Mouse (Mus musculus) heart, embryonic 15.5 days (tissue): ENCODE results near the gene Zfp385b. TPM values are rescaled to one million over a fixed set of nuclear protein-coding genes. Genes with fewer than 3 reads are reported as not detected.

Experiments used
- ATAC-seq: fragments of 200-750 bp; cut with Nextera tagmentation; replicated peaks from 2 replicates; pipeline ENCODE4 v1.8.0; 2017; ENCODE audit warnings: low read depth, moderate TSS enrichment; ENCODE audit not compliant: insufficient number of reproducible peaks, insufficient read depth, low FRiP score
- H3K27ac ChIP-seq: fragments of 300-500 bp; sonication (generic); 2 replicates; pipeline ENCODE4 v1.5.1; 2015; ENCODE audit warnings: mild to moderate bottlenecking, inconsistent platforms
- H3K27me3 ChIP-seq: fragments of 300-500 bp; sonication (generic); 2 replicates; pipeline ENCODE4 v1.6.1; 2015; ENCODE audit warnings: inconsistent platforms
- H3K36me3 ChIP-seq: fragments of 300-500 bp; sonication (generic); 2 replicates; pipeline ENCODE4 v1.6.1; 2015; ENCODE audit warnings: mild to moderate bottlenecking, inconsistent platforms
- H3K4me1 ChIP-seq: fragments of 300-500 bp; sonication (generic); replicated peaks from 2 replicates; pipeline ENCODE4 v1.6.1; 2015; ENCODE audit warnings: inconsistent platforms
- H3K4me2 ChIP-seq: fragments of 300-500 bp; sonication (generic); 2 replicates; pipeline ENCODE4 v1.6.1; 2015; ENCODE audit warnings: inconsistent platforms, mild to moderate bottlenecking, moderate library complexity
- H3K4me3 ChIP-seq: fragments of 300-500 bp; sonication (generic); 2 replicates; pipeline ENCODE4 v1.5.1; 2015; ENCODE audit warnings: mild to moderate bottlenecking, inconsistent platforms
- H3K9ac ChIP-seq: fragments of 300-500 bp; sonication (generic); 2 replicates; pipeline ENCODE4 v1.6.1; 2015; ENCODE audit warnings: mild to moderate bottlenecking, inconsistent platforms
- H3K9me3 ChIP-seq: fragments of 300-500 bp; sonication (generic); replicated peaks from 2 replicates; pipeline ENCODE4 v1.6.1; 2016; ENCODE audit warnings: inconsistent platforms
- WGBS: fragments of 180-500 bp; shearing (Covaris S2); methylation state at CpG from one replicate; pipeline ENCODE4 v1.1.7; 2015; ENCODE audit warnings: mixed read lengths; 5-methylcytosine and 5-hydroxymethylcytosine counted together
- polyA plus RNA-seq: library from polyadenylated mRNA; unstranded; fragments of >200 nt; fragmentation: Nextera tagmentation; extraction: Ambion mirVana; gene quantifications from 2 replicates; pipeline ENCODE4 v1.2.1, GENCODE M21; 2015

Zfp385b gene
- polyA plus RNA-seq, 1 experiment from 2014 or later = 3.8 TPM

DNA sequence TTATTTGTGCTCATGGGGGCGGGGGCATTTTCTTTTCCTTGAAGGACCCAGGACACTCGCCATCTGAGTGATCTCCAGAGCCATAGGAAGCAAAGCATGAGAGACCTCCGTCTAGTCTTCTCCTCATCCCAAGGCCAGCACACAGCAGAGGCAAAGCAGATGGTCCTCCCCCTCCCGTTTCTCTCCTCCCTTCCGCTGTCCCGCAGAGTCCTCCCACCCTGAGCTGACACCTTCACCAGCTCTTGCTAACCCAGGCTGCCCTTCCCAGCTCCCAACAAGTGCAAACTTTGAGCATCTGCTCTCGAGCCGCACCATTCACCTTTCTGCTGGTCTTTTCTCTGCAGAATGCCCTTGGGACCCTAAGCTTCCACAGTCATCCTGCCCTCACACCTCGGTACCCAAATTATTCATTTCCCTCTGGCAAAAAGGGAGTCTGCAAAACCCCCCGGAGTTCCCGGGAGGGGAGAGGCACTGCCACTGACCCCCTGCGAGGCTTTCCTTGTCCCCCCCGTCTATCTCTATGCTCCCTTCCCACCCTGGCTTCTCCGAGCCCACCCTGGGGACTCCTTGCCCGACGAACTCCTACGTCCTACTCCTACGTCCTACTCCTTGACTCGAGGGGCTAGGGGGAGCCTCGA lies 3.5 kb downstream of the Zfp385b start:
- Histone ChIP-seq H3K36me3 (no peaks in the 10 kb centered on the region), H3K9me3 (no peaks in the 10 kb centered on the region), H3K27me3 (peaks cover 36% of the 10 kb centered on the region), H3K4me3 (peak overlapping the region; percentile 68), H3K4me1 (peaks cover 14% of the 10 kb centered on the region), H3K9ac (peak overlapping the region; percentile 56), H3K4me2 (peak overlapping the region; percentile 100), H3K27ac (no peak overlapping the region)
- WGBS = 3% methylated on average over 20 of the region's 20 CpGs
- no peak; the same call in 1 of the 2 replicates for ATAC-seq

DNA sequence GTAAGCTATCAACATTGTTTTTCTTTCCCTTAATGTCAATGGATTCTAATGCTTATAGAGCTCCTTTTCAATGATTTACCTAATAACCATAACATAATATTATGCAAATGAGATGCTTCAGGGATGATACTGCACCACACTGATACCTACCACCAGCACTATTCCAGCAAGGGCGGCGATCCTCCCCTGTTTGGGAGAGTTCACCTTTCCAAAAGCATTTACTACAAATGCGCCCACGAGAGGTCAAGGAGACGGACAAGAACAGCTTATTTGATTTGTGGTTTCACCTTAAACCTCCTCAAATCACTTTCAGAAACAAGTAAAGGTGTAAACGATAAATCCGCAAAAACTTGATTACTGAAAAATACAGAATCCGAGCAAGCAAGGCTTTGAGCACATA lies 4.5 kb downstream of the Zfp385b start:
- Histone ChIP-seq H3K9me3 (no peaks in the 10 kb centered on the region), H3K4me1 (peaks cover 14% of the 10 kb centered on the region), H3K9ac (no peak overlapping the region), H3K4me3 (no peak overlapping the region), H3K36me3 (no peaks in the 10 kb centered on the region), H3K27ac (no peak overlapping the region), H3K4me2 (no peak overlapping the region), H3K27me3 (peaks cover 36% of the 10 kb centered on the region)
- no peak for ATAC-seq
- 86% methylated on average over 8 of the region's 8 CpGs for WGBS

- peaks cover 34% of the 10 kb centered on the region for H3K27me3 ChIP-seq
- H3K4me2 ChIP-seq = no peak overlapping the region
- no peak overlapping the region for H3K4me3 ChIP-seq
- H3K27ac ChIP-seq = no peak overlapping the region
- peaks cover 14% of the 10 kb centered on the region for H3K4me1 ChIP-seq
- H3K36me3 ChIP-seq = no peaks in the 10 kb centered on the region
- no peaks in the 10 kb centered on the region for H3K9me3 ChIP-seq
- WGBS = 64% methylated on average over 3 of the region's 3 CpGs
- no peak overlapping the region for H3K9ac ChIP-seq
- no peak for ATAC-seq
Observed at GRCm38 (mm10) chr2:77813029-77813428, 6.4 kb downstream of the Zfp385b start.

DNA sequence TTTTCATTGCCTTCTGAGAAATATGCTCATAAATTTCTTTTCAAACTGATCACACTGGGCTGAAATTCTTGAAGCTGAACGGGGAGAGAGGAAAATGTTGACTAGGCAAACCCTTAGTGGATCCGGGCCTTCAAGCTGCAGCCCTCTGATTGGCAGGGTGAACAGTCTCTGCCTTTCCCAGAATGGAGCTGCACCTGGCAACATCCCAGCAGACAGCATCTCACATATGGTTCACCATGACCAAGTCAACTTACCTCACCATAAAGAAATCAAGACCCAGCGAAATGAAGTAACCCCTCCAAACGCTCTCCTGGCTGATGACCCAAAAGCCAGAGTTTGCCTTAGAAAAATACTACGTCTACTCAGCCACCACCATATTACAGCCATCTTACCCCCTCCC lies 8.7 kb downstream of the Zfp385b start:
- H3K27ac ChIP-seq = no peak overlapping the region
- H3K4me3 ChIP-seq = no peak overlapping the region
- no peaks in the 10 kb centered on the region for H3K9me3 ChIP-seq
- ATAC-seq = no peak
- H3K27me3 ChIP-seq = peaks cover 13% of the 10 kb centered on the region
- no peak overlapping the region for H3K4me2 ChIP-seq
- no peaks in the 10 kb centered on the region for H3K36me3 ChIP-seq
- WGBS = 90% methylated on average over 5 of the region's 5 CpGs
- H3K9ac ChIP-seq = no peak overlapping the region
- H3K4me1 ChIP-seq = no peaks in the 10 kb centered on the region; the same call in 1 of the 2 replicates

- H3K4me3 ChIP-seq = no peak overlapping the region
- no peaks in the 10 kb centered on the region for H3K9me3 ChIP-seq
- WGBS = 77% methylated on average over 7 of the region's 7 CpGs
- no peak overlapping the region for H3K27ac ChIP-seq
- ATAC-seq = no peak
- H3K9ac ChIP-seq = no peak overlapping the region
- H3K36me3 ChIP-seq = no peaks in the 10 kb centered on the region
- H3K27me3 ChIP-seq = no peaks in the 10 kb centered on the region
- H3K4me1 ChIP-seq = 0 out of 2 replicates have a peak, but pooled peaks cover 2% of the 10 kb centered on the region
- no peak overlapping the region for H3K4me2 ChIP-seq
Observed at GRCm38 (mm10) chr2:77804781-77805180, 14.7 kb downstream of the Zfp385b start.

DNA sequence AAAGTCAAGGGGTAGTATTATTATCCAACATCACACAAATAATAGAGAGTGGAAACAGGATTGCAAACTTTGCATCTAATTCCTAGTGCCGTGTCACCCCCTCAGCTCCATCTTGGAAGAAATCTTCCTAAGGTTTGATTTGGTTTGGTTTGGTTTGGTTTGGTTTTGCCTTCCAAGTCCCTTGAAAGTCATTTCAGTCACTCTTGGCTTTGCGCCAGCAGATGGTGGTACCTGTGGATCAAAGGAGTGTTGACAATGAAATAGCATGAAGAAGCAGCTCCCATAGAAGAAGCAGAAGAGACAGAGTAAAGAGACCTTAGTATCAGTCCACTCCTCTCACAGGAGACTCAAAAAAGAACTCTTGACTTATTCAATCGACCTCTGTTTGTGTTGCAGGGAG lies 17.1 kb downstream of the Zfp385b start:
- Histone ChIP-seq H3K27ac (no peak overlapping the region), H3K27me3 (no peaks in the 10 kb centered on the region), H3K9ac (no peak overlapping the region), H3K4me1 (0 out of 2 replicates have a peak, but pooled peaks cover 2% of the 10 kb centered on the region), H3K4me3 (no peak overlapping the region), H3K36me3 (no peaks in the 10 kb centered on the region), H3K9me3 (no peaks in the 10 kb centered on the region), H3K4me2 (no peak overlapping the region)
- 79% methylated on average over 3 of the region's 3 CpGs for WGBS
- no peak for ATAC-seq

DNA sequence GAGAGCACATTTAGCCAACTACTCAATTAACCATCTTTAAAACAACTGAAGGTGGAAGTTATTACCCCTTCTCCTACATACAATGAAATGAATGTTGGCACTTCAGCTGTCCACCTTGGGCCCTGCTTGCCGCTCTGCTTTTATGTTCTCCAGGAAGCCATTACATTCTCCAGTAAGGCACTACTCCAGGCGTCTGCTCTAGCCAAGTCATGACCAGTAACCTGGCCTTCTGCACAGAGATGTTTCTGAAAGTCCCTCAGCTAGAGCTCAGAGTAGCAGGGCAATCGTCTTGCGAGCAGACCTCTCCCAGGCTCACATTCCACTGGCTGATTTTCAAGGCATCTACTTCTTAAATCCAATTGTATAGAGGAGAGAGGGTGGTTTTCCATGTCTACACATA lies 18.0 kb downstream of the Zfp385b start:
- H3K27ac ChIP-seq = no peak overlapping the region
- WGBS = 73% methylated on average over 4 of the region's 4 CpGs
- no peaks in the 10 kb centered on the region for H3K27me3 ChIP-seq
- no peak overlapping the region for H3K9ac ChIP-seq
- 0 out of 2 replicates have a peak, but pooled peaks cover 2% of the 10 kb centered on the region for H3K4me1 ChIP-seq
- no peak for ATAC-seq
- no peak overlapping the region for H3K4me2 ChIP-seq
- H3K36me3 ChIP-seq = no peaks in the 10 kb centered on the region
- no peaks in the 10 kb centered on the region for H3K9me3 ChIP-seq
- no peak overlapping the region for H3K4me3 ChIP-seq

DNA sequence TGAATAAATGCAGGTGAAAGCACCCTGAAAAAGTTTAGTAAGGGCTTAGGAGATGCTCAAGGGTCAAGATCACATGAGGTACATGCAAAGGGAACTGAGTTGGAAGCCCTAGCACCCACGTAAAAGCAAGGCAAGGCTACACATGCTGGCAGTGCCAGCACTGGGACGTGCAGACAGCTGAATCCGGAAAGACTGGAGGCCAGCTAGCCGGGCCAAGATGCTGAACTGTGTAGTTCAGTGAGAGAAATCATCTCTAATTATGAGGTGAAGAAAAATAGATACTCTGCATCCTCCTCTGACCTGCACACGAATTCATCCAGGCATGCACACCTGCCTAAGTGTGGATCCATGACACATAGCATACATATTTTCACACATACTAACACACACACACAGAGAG lies 18.4 kb downstream of the Zfp385b start:
- Histone ChIP-seq H3K4me3 (no peak overlapping the region), H3K27ac (no peak overlapping the region), H3K4me1 (peaks cover 2% of the 10 kb centered on the region; the same call in 1 of the 2 replicates), H3K27me3 (no peaks in the 10 kb centered on the region), H3K9ac (no peak overlapping the region), H3K4me2 (no peak overlapping the region), H3K36me3 (no peaks in the 10 kb centered on the region), H3K9me3 (no peaks in the 10 kb centered on the region)
- 79% methylated on average over 5 of the region's 5 CpGs for WGBS
- no peak for ATAC-seq

- H3K27me3 ChIP-seq = no peaks in the 10 kb centered on the region
- H3K4me3 ChIP-seq = no peak overlapping the region
- 68% methylated on average over 5 of the region's 5 CpGs for WGBS
- H3K27ac ChIP-seq = no peak overlapping the region
- peaks cover 2% of the 10 kb centered on the region; the same call in 1 of the 2 replicates for H3K4me1 ChIP-seq
- H3K9me3 ChIP-seq = no peaks in the 10 kb centered on the region
- H3K36me3 ChIP-seq = no peaks in the 10 kb centered on the region
- no peak for ATAC-seq
- no peak overlapping the region for H3K9ac ChIP-seq
- H3K4me2 ChIP-seq = no peak overlapping the region
Observed at GRCm38 (mm10) chr2:77797233-77797632, 22.2 kb downstream of the Zfp385b start.

- H3K9ac ChIP-seq = no peak overlapping the region
Observed at GRCm38 (mm10) chr2:77795859-77796552, 23.4 kb downstream of the Zfp385b start.

DNA sequence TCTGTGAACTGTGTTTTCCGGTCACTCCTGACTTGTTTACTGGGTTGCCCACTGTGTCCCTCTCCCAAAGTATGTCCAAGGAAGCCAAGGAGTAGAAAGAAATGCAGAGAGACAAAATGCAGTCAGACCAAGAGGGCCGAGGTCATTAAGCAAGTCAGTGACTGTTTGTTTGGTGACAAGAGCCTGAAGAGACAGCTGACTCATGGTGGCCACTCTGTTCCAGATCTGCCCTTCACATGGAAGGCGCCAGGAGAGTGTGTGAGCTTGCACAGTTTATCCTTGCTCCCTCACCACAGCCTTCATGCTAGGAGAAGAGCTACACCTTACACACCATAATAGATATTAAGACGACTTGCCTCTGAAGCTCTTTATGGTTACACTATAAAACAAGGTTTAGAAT lies 28.6 kb downstream of the Zfp385b start:
- WGBS = 67% methylated on average over 4 of the region's 4 CpGs
- no peaks in the 10 kb centered on the region; the same call in 1 of the 2 replicates for H3K4me1 ChIP-seq
- ATAC-seq = no peak

More at GRCm38 (mm10) chr2:77795859-77796552, 23.4 kb downstream of the Zfp385b start:
- peaks cover 2% of the 10 kb centered on the region; the same call in 1 of the 2 replicates for H3K4me1 ChIP-seq
- no peak overlapping the region for H3K4me3 ChIP-seq
- no peaks in the 10 kb centered on the region for H3K27me3 ChIP-seq
- H3K4me2 ChIP-seq = no peak overlapping the region
- H3K36me3 ChIP-seq = no peaks in the 10 kb centered on the region
- H3K27ac ChIP-seq = peak overlapping the region; percentile 35
- no peak for ATAC-seq
- 44% methylated on average over 8 of the region's 8 CpGs for WGBS
- no peaks in the 10 kb centered on the region for H3K9me3 ChIP-seq

More for the DNA sequence above, 28.6 kb downstream of the Zfp385b start:
- no peak overlapping the region for H3K9ac ChIP-seq
- no peak overlapping the region for H3K4me2 ChIP-seq
- H3K27ac ChIP-seq = no peak overlapping the region
- H3K36me3 ChIP-seq = no peaks in the 10 kb centered on the region
- H3K4me3 ChIP-seq = no peak overlapping the region
- no peaks in the 10 kb centered on the region for H3K9me3 ChIP-seq
- H3K27me3 ChIP-seq = no peaks in the 10 kb centered on the region
